Mouse (Mus musculus): ENCODE data around the gene Naaa.

The Naaa gene

DNA sequence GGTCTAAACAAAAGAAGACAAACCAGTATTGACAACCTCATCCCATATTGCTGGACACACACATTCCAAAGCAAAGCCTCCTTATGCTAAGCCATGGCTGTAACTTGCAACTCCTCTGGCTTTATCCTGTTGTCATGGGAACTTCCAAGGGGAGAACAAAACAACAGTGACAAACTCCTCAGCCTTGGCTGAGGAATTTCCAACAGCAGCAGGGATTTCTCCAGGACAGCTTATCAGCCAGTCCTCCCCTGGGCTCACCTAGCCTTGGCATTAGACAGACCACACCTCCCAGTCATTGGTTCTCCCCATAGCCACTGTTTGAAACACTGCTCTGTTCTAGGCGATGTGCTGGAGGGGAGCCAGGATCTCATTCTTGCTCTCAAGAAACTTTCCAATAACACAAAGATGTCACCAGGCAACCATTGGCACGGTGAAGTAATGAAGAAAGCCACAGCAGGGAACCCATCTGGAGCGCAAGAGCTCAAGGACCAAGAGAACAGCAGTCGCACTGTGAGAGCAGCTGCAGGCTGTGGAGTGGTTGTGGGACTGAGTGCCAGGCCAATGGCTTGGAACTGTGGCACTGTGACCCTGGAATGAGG lies 14.1 kb downstream of the Naaa start:
- peak; percentile 83 for DNase-seq (ENCODE audit: low spot score)

DNA sequence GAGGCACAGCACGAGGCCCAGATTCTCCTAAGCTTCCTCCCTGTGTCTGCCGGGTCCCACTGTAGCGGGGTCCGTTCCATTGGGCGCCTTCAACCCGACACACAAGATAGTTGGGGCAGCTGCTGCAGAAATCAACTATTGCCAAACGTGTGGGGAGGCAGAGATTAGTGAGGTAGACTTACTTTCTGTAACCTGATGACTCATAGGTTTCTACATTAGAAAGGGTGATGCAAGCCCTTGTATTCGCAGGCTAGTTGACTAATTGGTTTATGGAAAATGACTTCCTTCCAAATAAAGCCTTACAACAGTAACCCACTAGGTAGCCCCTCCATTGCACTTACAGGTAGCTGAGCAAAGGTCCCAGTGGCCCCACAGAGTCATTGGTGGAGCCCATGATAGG lies 15.3 kb downstream of the Naaa start:
- no peak for DNase-seq (ENCODE audit: low spot score)

DNA sequence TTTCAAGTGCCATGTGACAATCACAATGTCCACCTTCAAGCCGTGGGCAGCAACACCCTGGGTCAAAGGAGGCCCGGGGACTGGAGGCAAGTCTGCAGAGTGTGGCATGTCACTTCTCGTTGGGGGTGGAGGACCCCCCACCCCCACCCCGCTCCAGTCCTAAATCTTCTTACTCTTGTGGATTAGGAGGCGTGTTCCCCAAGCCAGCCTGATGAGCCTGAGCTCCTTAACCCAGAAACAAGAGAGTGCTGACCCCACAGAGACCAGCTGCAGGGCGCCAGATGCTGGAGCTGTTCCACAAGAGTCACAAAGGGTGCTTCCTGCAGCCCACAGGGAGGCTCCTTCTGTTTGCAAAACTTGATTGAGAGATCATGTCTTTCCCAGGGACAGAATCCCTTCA lies 21.8 kb downstream of the Naaa start, which contains the start of gene Ppef2:
Gene Ppef2 (minus strand): TSS at position 61 of the 400 bp plus-strand sequence.
- no peak for DNase-seq (ENCODE audit: low spot score)

DNA sequence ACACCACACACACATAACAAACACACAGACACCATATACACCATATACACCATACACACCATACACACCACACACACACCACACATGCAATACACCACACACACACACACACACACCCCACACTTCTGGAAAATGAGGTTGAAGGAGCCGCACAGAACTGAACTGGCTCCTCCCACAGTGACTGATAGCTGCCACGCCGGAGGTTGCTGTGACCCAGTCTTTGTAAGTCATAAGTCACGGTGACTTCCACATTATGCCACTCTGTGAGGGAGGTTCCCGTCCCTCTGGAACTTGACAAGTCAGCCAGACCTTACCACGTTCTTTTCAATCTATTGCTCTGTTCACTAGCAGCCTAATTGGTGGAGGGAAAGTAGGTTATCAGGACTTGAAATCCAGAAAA lies 23.5 kb downstream of the Naaa start:
- DNase-seq (ENCODE audit: low spot score) = no peak

DNA sequence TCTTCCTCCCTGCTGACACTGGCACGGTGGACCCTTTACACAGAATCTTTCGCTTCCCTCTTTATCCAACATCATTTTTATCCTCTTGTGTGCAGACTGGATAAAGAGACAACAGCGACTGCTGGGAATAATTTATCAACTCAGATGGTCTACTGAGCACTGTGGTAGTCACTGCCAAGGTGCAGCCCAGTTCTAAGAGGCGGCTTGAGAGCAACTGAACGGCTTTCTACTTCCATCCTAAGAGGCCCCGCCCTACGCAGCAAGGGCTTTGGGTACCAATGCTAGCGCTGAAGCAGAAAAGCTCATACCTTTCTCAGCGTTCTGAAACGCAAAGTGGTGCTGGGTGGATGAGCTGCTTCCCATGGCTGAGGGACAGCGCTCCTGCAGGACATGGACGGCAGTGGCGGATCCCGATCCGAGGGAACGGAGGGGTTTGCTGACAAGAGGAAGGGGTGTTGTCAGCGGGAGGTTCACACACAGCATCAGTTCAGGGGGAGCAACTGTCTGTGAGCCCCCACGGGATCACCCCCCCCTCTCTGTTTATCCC lies 25.1 kb downstream of the Naaa start:
- no peak for DNase-seq (ENCODE audit: low spot score)

DNA sequence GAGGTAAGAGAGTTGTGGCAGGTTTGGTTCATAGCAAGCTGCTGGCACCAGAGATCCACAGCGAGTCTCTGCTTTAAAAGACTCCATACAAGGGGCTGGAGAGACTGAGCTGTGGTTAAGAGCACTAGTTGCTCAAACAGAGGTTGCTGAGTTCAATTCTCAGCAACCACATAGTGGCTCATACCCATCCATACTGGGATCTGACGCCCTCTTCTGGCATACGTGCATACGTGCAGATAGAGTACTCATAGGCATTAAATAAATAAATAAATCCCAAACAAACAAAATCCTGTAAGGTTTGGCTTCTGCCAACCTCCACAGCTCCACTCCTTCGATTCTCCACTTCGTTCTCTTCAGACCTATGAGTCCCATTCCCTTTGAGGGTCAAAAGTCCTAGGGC lies 25.9 kb downstream of the Naaa start:
- DNase-seq (ENCODE audit: low spot score) = no peak

DNA sequence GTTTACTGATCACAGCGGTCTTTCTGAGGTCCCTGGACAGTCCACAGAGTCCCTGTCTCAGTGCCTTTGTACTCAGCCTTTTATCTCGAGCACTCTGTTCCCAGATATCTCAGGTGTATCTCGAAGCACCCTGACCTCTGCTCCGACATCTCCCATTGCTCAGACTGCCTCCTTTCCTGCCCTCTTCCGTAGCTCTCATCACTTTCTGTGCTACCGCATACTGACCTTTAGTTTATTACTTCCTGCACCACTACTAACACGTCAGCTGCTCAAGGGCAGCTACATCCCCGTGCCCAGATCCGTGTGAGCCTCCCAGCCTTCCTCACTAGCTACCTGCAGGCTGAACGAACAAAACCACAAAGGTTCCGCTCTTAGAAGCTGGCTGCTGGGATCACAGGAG lies 29.4 kb downstream of the Naaa start:
- no peak for DNase-seq (ENCODE audit: low spot score)

DNA sequence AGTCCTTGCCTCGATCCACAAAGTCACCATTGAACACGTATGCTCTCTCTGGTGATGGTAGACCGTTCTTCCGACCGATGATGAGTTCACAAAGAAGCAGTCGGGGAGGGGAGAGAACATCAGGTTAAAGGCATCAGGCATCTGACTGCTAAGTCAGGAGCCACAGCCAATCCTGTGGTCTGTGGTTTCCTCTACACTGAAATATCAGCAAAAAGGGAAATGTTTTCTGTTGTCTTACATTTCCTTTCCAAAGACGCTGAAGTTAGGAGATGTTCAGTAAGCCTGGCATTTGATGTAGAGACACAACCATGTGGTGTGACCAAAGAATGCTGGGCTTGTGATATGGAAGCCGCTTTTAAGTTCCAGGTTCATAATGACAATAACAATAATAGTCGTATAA lies 32.5 kb downstream of the Naaa start:
- no peak for DNase-seq (ENCODE audit: low spot score)

DNA sequence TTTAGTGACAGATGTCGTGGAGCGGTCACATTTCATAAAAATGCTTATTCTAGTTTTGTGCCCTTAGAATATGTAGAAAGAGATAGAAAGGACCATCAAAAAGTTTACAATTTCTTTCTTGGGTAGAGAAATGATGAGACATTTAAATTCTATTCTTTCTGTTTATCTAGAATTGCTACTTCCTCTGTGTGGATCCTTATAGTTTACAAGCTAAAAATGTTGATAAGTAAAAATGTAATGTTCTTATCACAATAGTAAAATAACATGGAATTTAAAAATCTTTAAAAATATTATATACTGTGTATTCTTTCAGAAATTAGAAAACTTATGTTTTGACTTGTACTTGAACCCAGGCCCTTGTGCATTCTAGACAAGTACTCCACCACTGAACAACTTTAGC lies 33.1 kb downstream of the Naaa start:
- no peak for DNase-seq (ENCODE audit: low spot score)

DNA sequence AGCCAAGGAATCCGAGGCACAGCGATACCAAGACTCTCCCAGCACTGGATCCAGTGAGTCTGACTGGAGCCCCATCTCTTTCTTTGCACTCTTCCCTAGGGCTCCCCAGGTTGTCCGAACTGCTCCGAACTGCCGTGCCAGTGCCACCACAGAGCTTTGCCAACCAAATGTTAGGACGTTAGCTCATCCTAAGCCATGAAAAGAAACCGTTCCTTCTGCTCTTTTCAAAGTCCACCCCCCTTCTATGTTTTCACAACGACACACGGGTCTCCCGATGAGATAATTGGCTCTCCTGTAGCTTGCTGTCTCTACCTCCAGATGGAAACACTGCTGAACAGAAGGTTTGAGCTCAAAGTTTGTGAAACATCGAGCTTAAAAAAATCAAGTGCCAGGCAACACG lies 37.2 kb downstream of the Naaa start:
- peak; percentile 46 for DNase-seq (ENCODE audit: low spot score)

DNA sequence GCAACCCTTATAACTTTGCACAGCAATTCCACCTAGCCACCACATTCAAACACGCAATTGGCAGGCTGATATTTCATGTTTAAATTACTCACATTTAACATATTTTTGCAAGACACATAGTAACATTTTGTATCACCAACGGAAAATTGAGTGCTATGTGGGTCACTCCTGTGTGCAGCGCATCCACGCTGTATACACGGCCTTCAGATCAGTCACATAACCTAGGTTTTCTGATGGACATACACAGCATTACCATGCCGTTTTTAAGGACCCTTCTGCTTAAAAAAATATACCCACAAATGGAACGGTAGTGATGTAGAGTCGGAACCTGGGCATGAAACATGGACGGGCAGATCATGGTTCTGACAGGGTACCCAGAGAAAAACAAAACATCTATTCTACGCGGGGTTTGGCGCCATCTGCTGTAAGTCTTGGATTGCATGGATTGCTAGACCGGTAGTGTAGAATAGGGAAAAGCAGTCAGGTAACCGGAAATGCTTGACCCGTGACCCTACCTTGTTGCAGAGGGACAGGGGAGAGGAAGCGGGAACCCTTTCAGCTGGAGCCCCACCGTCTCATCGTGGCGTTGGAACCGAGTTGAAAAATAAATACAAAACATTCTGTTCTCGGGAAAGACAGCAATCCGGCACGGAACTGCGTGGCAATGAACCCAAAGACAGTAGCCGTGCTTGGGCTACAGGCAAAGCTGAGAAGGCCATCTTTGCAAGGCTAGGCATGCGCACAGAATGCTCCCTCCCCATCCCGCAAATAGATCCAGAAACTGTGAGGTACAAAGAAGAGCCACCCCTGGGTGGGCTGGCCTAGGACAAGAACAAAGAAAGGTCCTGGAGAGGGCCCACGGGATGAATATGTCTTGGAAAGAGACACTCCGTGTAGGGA lies 38.4 kb downstream of the Naaa start:
- peak; percentile 81 for DNase-seq (ENCODE audit: low spot score)

DNA sequence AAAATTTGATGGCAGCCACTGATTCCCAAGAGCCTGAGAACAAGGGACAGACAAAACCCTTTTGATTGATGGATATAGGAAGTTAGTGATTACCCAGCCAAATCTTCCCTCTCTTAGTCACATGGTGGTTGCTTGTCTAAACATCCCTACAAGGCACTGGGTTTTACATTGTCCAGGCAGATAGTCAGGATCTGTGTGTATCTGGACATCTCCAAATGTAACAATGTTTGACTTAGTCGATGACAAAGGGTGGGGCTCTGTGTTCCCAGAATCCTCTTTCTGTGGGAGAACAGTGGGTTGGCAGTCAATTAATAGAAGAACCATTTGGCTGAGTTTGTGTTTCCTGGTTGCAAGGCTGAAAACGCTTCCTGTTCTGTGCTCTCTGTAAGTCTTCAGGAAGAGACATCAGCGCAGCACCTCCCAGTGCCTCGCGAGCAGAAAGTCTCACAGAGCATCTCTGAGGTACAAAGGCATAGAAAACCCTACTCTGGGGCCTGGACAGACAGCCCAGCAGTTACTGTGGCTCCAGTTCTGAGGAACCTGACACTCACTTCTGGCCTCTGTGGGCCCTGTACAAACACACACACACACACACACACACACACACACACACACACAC lies 42.9 kb downstream of the Naaa start:
- DNase-seq (ENCODE audit: low spot score) = no peak

DNA sequence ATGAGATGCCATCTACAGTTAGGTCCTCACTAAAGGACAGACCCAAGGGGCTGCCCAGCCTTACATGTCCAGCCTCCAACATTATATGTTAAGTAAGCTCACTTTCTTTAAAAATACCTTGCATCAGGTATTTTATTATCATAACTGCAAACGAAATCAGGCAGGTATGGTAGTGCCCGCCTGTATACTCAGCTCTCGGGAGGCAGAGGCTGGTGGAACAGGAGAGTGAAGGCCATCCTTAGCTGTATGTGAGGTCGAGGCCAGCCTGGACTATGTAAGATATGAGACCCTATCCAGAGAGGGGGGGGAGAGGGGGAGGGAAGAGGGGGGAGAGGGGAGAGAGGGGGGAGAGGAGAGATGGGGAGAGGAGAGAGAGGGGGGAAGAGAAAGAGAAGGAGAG lies 44.6 kb downstream of the Naaa start:
- DNase-seq (ENCODE audit: low spot score) = no peak

DNA sequence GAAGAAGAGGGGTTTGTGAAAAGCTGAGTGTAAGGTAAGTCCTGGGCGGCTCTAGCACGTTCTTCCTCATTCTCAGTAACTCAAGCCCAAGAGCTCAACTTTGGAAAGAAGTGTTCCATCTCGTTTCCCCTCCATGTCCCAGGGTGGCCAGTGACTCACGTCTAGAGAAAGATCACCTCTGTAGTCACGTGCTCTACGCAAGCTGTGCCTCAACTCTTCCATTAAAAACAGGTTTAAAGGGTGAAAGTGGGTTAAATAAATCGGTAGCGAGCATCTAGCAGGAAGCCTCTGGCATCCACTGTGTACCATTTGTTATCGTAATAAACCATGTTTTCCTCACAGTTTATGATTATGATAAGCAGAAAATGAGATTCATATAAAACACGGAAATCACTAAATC lies 46.1 kb downstream of the Naaa start:
- DNase-seq (ENCODE audit: low spot score) = no peak

DNA sequence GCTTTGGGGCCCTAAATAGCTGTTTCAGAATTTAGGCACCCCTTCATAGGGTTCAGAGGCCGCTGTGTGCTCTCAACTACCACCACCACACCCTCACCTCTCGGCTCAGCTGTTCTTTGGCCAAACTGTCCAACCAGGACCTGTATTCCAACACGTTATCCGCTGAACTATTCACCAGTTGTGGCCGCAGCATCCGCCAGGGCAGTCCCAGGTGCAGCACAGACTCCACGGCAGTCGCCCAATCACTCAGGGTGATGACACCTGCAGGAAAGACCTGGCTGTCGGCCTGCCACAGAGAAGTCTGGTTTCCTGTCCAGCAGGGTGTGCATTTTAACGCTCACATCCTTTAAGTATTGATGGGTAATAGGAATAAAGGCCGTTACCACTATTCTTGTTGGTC lies 47.7 kb downstream of the Naaa start:
- no peak for DNase-seq (ENCODE audit: low spot score)

DNA sequence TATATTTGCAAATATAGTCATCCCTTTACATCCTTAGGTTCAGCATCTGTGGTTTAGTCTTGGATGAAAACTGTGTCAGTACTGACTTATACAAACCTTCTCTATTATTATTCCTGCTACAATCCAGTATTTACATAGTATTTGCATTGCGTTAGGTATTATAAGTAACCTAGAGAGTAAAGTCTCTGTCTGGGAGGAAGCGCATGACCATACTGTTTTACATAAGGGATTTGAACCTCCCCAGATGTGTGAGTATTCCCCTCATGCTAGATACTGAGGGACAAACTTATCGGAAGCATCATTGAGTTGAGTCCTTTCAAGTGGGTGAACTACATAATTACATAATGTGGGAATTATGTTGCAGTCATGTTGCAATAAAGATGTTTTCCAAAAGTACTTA lies 48.5 kb downstream of the Naaa start:
- DNase-seq (ENCODE audit: low spot score) = no peak

DNA sequence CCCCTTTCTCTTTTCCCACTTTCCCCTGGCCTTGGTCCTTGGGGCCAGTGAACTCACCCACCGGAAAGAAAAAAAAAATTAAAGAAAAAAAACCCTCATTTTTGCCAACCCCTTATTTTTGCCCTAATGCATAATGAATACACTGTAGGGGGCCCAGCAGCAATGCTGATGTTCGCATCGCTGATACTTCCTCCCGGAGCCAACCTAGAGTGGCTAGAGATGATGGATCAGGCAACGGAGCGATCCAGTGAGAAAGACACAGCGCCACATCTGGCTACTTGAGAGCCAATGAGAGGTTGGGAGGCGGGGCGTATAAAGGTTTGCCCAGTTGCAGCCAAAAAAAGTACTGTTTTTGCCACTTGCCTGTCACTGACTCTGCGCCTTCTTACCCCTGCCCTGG lies 49.2 kb downstream of the Naaa start:
- DNase-seq (ENCODE audit: low spot score) = no peak

DNA sequence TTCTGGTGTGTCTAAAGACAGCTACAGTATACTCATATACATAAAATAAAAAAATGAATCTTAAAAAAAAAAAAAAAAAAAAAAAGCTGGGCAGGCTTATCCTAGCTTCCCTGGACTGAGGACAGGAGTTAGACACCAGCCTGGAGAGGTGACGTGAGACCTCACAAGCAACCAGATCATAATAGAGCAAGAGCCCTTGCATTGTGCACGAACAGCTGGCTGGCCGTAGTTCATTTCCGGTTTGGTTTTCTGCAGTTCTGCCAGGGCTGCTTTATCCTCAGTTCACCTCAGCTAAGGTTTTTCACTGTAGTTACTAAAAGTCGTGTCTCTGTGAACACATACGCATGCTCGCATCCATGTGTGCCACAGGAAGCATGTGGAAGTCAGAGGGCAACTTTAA lies 50.2 kb downstream of the Naaa start:
- DNase-seq (ENCODE audit: low spot score) = no peak

DNA sequence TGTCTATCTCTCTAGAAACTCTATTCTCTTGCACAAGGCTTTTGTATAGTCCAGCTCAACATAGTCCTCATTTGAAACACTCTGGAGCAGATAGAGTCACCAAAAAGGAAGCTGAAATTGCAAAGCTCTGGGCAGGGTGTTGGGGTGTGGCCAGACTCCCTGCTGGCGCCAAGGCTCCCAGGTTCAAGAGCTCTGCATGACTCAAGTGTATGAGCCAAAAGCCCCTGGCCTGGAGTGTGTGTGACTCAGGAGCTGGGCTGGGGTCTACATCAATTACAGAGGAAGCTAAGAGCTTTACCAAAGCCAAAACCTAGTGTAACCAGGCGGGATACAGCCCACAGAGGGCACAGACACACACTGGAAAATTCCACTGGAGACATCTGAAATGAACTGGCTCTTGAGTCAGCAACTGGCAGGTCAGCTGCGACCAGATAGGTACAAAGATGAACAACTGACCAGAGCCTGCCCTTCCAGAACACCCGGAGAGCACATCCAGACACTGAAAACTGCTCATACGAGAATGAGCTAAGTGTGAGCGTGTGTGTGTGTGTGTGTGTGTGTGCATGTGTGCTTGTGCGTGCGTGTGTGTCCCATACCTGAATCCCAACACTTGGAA lies 57.6 kb downstream of the Naaa start:
- DNase-seq (ENCODE audit: low spot score) = no peak

DNA sequence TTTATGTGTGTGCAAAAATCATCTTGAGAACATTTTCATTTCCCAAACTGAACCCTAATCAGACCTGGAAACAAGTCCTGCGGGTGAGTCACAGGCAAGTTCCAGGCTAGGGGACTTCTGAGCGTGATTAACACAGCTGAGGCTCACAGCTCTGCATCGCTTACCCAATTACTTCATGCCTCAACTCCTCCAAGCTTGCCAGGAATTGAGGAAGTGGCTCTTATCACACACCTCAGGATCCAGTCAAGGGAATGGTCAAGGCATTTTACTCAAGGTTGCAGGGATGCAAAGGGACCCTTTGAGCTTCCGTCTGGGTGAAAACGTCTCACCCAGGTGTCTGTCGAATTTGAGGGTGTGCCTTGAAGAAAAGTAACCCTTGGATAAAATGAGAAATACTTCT lies 58.1 kb downstream of the Naaa start:
- DNase-seq (ENCODE audit: low spot score) = no peak

DNA sequence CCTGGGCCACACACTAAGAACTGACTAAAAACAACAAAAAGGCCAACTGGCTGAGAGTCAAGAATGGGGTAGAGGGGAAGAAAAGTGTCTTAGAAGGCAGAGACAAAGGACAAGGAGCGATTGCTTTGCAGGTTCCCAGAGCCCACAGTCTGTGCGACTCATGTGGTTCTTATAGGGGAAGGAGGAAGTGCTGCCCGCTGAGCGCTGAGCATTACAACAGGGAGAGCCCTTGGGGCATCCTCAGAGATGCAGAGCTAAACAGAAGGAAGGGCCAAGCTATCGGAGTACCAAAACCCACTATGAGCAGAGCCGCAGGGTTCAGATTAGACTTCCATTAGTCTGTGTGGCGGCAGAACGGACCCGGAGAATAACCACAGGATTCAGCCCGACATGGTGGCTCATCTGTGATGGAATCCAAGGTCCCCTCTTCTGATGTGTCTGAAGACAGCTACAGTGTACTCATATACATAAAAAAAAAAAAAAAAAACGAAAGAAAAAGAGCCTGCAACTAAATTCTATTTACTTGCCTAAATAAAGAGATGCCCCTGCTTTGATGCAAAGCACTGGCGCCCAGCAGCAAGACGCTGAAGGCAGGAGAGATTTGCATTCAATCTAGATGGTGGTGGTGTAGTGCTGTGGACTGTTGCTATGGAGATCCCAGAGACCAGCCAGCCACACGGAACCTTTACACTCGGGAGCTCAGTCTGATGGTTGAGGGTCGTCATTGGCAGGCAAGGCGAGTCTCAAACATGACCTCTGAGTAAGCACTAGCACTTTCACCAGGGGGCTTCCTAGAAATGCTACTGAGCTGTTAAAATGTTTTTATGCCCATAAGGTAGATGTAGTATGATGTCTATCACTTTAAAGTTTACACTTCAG lies 58.8 kb downstream of the Naaa start:
- no peak for DNase-seq (ENCODE audit: low spot score)

DNA sequence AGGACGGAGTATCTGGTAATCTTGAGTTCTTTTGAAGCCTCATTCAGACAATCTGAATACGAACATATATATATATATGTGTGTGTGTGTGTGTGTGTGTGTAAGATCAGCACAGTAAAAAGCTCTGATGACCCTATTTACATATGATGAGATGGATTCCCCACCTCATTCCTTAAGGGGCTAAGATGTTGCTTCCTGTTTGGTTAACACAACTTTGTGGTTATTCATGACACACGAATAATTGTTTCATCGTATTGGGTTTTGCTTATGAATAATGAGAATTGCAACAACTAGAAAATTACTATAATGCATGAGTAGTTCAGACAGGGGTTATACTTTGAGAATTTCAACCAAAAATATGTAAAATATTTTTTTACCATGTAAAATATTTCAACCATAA lies 62.7 kb downstream of the Naaa start, which contains the start of gene U90926:
Gene U90926 (minus strand): TSS at position 101 of the 400 bp plus-strand sequence.
- DNase-seq (ENCODE audit: low spot score) = no peak

All from layer of hippocampus, adult 11-12 months (tissue).